Mouse (Mus musculus) embryonic fibroblast, embryonic 13.5 days (primary cell): ENCODE results near the gene Fbh1. TPM values are rescaled to one million over a fixed set of nuclear protein-coding genes. Genes with fewer than 3 reads are reported as not detected.

Source experiments
- H3K27ac ChIP-seq: 2 replicates; pipeline ENCODE4 v1.5.1; 2012; ENCODE audit warnings: low read length, control low read depth, inconsistent platforms; ENCODE audit not compliant: insufficient read depth
- H3K4me1 ChIP-seq: 2 replicates; pipeline ENCODE4 v1.6.1; 2011; ENCODE audit warnings: low read length; ENCODE audit not compliant: control insufficient read depth, insufficient read depth
- H3K4me3 ChIP-seq: 2 replicates; pipeline ENCODE4 v1.5.1; 2011; ENCODE audit warnings: mild to moderate bottlenecking, control low read depth, low read length; ENCODE audit not compliant: insufficient read depth
- CTCF ChIP-seq: IDR thresholded peaks from 2 replicates; pipeline ENCODE4 v1.5.1; 2011; ENCODE audit warnings: mild to moderate bottlenecking, control low read depth, low read length, moderate library complexity, borderline replicate concordance; ENCODE audit not compliant: insufficient read depth
- POLR2A ChIP-seq: IDR thresholded peaks from 2 replicates; pipeline ENCODE4 v1.6.1; 2011; ENCODE audit warnings: low read depth, mild to moderate bottlenecking, control low read depth, low read length, moderate library complexity
- polyA plus RNA-seq: library from polyadenylated mRNA; stranded (reverse); fragments of >200 nt; gene quantifications from 2 replicates; pipeline ENCODE4 v1.2.4, GENCODE M21; 2011; ENCODE audit warnings: low read depth; ENCODE audit not compliant: missing spikeins, insufficient read length

The Fbh1 gene
- polyA plus RNA-seq = 106 and 108 TPM in 2 replicates

DNA sequence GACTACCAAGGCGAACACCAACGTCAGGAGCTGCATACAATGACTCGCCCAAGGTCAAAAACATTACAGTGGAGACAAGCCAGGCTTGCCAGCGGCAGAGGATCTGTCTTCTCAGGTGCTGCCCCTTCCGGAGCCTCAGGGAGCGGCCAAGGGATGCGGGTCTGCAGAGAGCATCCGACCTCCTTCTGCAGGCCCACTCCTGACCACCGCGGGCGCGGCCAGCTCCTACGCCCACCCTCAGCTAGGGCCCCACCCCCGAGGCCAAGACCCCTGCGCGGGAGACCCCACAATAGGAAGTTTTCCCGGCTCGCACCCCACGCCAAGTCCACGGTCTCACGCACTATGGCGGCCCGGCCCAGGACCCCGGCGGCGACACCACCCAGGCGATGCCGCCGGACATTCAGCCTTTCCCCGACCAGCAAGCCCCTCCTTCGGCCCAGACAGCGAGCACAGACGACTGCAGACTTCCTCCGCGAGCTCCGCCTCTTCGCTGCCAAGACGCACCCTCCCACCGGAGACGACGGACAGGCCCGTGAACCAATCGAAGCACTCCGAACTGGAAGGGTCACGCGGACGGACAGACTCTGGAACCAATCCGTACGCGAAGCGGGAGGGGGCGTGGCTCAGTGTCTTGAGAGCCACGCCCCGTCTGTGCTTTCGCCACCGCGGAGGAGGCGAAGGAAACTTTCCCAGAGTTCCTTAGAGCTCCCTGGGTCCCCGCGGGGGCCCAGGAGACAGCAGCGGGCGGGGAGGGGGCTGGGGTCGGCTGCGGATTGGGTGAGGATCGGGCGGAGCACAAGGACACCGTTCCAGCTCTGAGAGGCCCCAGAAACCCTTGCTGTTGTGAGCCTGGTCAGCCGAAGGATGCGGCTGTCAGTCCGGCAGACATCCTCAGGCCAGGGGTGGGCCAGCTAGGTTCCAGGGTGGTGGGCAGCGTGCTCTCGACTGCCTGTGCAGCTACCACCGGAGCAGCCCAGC, at the start of gene Fbh1, which contains the start of gene Ankrd16:
Gene Fbh1 (minus strand): TSS at position 492 of the 978 bp plus-strand sequence.
Gene Ankrd16 (plus strand): TSS at position 786 of the 978 bp plus-strand sequence.
- Histone ChIP-seq H3K27ac (peak within 1 kb of the TSS; percentile 82), H3K4me3 (peak within 1 kb of the TSS; percentile 95), H3K4me1 (peaks cover 2% of the 10 kb centered on the region; the same call in 1 of the 2 replicates)
- TF ChIP-seq POLR2A (peak; percentile 86), CTCF (no peak)

GRCm38 (mm10) chr2:11801299-11801930, 24.0 kb upstream of the Fbh1 start:
- no peak overlapping the region for H3K4me3 ChIP-seq
- no peak overlapping the region for H3K27ac ChIP-seq
- H3K4me1 ChIP-seq = peaks cover 17% of the 10 kb centered on the region
- TF ChIP-seq CTCF (no peak), POLR2A (no peak)

DNA sequence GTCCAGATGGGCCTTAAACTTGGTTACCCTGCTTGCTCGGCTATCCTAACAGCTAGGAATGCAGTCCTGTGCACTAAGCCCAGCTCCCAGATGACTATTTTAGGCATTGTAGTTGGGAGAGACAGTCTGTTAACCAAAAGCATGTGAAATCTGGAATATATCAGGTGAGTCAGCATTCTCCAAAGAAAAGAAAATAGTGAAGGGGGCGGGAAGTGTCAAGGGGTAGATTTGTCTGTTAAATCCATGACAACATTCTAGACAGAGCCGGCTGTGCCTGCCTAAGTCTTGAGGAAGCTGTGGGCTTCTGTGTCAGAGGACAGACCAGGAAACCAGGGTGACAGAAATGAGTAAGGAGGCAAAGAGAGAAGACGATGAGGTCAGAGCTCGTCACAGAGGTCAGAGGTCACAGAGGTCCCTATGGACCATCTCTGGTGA, 20.6 kb upstream of the Fbh1 start:
- peaks cover 17% of the 10 kb centered on the region for H3K4me1 ChIP-seq
- no peak overlapping the region for H3K4me3 ChIP-seq
- TF ChIP-seq CTCF (no peak), POLR2A (no peak)
- peak overlapping the region; percentile 100 for H3K27ac ChIP-seq

- H3K4me1 ChIP-seq = peaks cover 17% of the 10 kb centered on the region
- TF ChIP-seq POLR2A (no peak), CTCF (no peak)
- no peak overlapping the region for H3K27ac ChIP-seq
- no peak overlapping the region for H3K4me3 ChIP-seq
Observed at GRCm38 (mm10) chr2:11794668-11795067, 17.3 kb upstream of the Fbh1 start.

DNA sequence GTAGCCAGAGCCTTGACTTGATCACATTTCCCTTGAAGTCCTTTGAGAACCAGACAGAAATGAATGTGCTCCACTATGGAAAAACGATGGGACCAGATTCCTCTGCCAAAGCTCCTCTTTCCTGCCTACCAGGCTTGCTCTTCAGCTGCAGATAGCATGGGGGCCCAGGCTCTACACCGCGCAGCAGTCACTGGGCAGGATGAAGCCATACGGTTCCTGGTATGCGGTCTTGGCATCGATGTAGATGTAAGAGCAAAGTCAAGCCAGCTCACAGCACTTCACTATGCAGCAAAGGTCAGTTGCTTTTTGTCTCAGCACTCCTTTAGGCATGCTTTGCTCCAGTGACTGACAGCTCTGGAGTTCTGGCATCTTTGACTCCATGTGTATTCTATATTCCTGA, 6.8 kb upstream of the Fbh1 start:
- no peak for TF ChIP-seq POLR2A
- no peak for TF ChIP-seq CTCF
- Histone ChIP-seq H3K4me3 (no peak overlapping the region), H3K27ac (no peak overlapping the region), H3K4me1 (peaks cover 2% of the 10 kb centered on the region; the same call in 1 of the 2 replicates)

GRCm38 (mm10) chr2:11778087-11778823, 873 bp upstream of the Fbh1 start:
- peak; percentile 89 for TF ChIP-seq POLR2A
- TF ChIP-seq CTCF = no peak
- H3K27ac ChIP-seq = peak overlapping the region; percentile 82
- peak overlapping the region; percentile 86 for H3K4me3 ChIP-seq
- peaks cover 2% of the 10 kb centered on the region; the same call in 1 of the 2 replicates for H3K4me1 ChIP-seq

- H3K4me3 ChIP-seq = peak overlapping the region; percentile 95
- H3K4me1 ChIP-seq = peaks cover 2% of the 10 kb centered on the region; the same call in 1 of the 2 replicates
- TF ChIP-seq CTCF (no peak), POLR2A (no peak)
- no peak overlapping the region for H3K27ac ChIP-seq
Observed at GRCm38 (mm10) chr2:11776415-11776814, 967 bp downstream of the Fbh1 start.

DNA sequence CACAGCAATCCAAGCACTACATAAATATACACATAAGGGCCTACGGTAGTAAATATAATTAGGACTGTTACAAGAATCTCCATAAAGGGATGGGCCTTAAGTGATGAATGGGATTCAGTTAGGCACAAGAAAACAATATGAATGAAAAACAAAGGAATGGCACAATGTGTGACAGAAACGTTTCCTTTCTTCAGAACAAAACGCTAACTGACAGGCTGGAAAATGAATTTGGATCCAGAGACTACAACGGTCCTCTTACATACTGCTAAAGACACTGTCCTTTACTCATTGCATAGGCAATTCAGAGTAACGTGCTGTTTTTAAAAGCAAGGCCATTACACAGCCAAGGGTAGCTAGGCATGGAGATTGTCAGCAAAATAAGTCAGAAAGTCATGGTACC, 2.3 kb downstream of the Fbh1 start:
- Histone ChIP-seq H3K4me3 (no peak overlapping the region), H3K27ac (no peak overlapping the region), H3K4me1 (peaks cover 2% of the 10 kb centered on the region; the same call in 1 of the 2 replicates)
- no peak for TF ChIP-seq POLR2A
- TF ChIP-seq CTCF = no peak

GRCm38 (mm10) chr2:11774426-11774825, 3.0 kb downstream of the Fbh1 start:
- no peak overlapping the region for H3K4me3 ChIP-seq
- no peak overlapping the region for H3K27ac ChIP-seq
- H3K4me1 ChIP-seq = no peaks in the 10 kb centered on the region
- TF ChIP-seq CTCF (no peak), POLR2A (no peak)

GRCm38 (mm10) chr2:11772401-11772800, 5.0 kb downstream of the Fbh1 start:
- no peak for TF ChIP-seq POLR2A
- TF ChIP-seq CTCF = no peak
- Histone ChIP-seq H3K4me3 (no peak overlapping the region), H3K4me1 (0 out of 2 replicates have a peak, but pooled peaks cover under 1% of the 10 kb centered on the region), H3K27ac (no peak overlapping the region)
